Mouse (Mus musculus): ENCODE data around the gene Gm28778. TPM values are rescaled to one million over a fixed set of nuclear protein-coding genes. Genes with fewer than 3 reads are reported as not detected.
"Not testable (repeated sequence)": the region's sequence is repeated elsewhere in the genome, so short reads cannot be mapped to it uniquely, and the experiment has no call there.

Gene Gm28778
- 8.8 and 16.7 TPM in 2 replicates for polyA plus RNA-seq (2012; rRNA removed)

GRCm38 (mm10) chr1:53296581-53297383, at the start of gene Gm28778, which contains the start of the genes Pms1 and Ormdl1:
Gene Gm28778 (plus strand): TSS chr1:53297111.
Gene Pms1 (minus strand): TSS chr1:53297018.
Gene Ormdl1 (plus strand): TSS chr1:53297095.
- DNase-seq (ENCODE audit: low read depth), result peak; percentile 50

- not testable (repeated sequence) for DNase-seq (ENCODE audit: low read depth)
These were observed 31.8 kb upstream of the Gm28778 start for GRCm38 (mm10) chr1:53264958-53265612.

- DNase-seq (ENCODE audit: low read depth), result no peak
These were observed 27.0 kb upstream of the Gm28778 start for GRCm38 (mm10) chr1:53269901-53270300.

- DNase-seq (ENCODE audit: low read depth), result no peak
These were observed 24.3 kb upstream of the Gm28778 start for GRCm38 (mm10) chr1:53272646-53273045.

GRCm38 (mm10) chr1:53291197-53291596, 5.7 kb upstream of the Gm28778 start:
- no peak for DNase-seq (ENCODE audit: low read depth)

- no peak for DNase-seq (ENCODE audit: low read depth)
These were observed 3.6 kb downstream of the Gm28778 start for GRCm38 (mm10) chr1:53300506-53300905.

- peak; percentile 36 for DNase-seq (ENCODE audit: low read depth)
These were observed 16.4 kb downstream of the Gm28778 start, which contains the start of gene Osgepl1 for GRCm38 (mm10) chr1:53312989-53313967. Gene Osgepl1 (plus strand): TSS chr1:53313624.

- DNase-seq (ENCODE audit: low read depth), result no peak
These were observed 24.9 kb downstream of the Gm28778 start for GRCm38 (mm10) chr1:53321662-53322344.

- no peak for DNase-seq (ENCODE audit: low read depth)
These were observed 26.3 kb downstream of the Gm28778 start for GRCm38 (mm10) chr1:53323254-53323653.

- DNase-seq (ENCODE audit: low read depth), result no peak
These were observed 27.4 kb downstream of the Gm28778 start for GRCm38 (mm10) chr1:53324277-53324676.

GRCm38 (mm10) chr1:53324827-53325494, 28.1 kb downstream of the Gm28778 start:
- DNase-seq (ENCODE audit: low read depth), result no peak

- not testable (repeated sequence) for DNase-seq (ENCODE audit: low read depth)
These were observed 36.6 kb downstream of the Gm28778 start for GRCm38 (mm10) chr1:53333527-53333926.

- DNase-seq (ENCODE audit: low read depth), result no peak
These were observed 38.6 kb downstream of the Gm28778 start for GRCm38 (mm10) chr1:53335465-53335864.

GRCm38 (mm10) chr1:53337403-53337802, 40.5 kb downstream of the Gm28778 start:
- DNase-seq (ENCODE audit: low read depth), result not testable (repeated sequence)

- no peak for DNase-seq (ENCODE audit: low read depth)
These were observed 44.2 kb downstream of the Gm28778 start for GRCm38 (mm10) chr1:53341071-53341470.

- peak; percentile 45 for DNase-seq (ENCODE audit: low read depth)
These were observed 55.7 kb downstream of the Gm28778 start, which contains the start of the genes Asdurf, Gm28551 and Asnsd1 for GRCm38 (mm10) chr1:53352327-53353261. Gene Asdurf (minus strand): TSS chr1:53352619. Gene Gm28551 (minus strand): TSS chr1:53352667. Gene Asnsd1 (minus strand): TSS chr1:53352752.

- no peak for DNase-seq (ENCODE audit: low read depth)
These were observed 62.1 kb downstream of the Gm28778 start for GRCm38 (mm10) chr1:53358988-53359387.
